Mouse (Mus musculus) retina, adult 2 months (tissue): Measurements from ENCODE around the gene Cygb.
"Not testable (repeated sequence)": the region's sequence is repeated elsewhere in the genome, so short reads cannot be mapped to it uniquely, and the experiment has no call there.

Source experiments
- DNase-seq: peaks from one replicate; pipeline ENCODE4 v3.0.0-alpha.2; 2012; ENCODE audit warnings: low read depth, low spot score

Gene Cygb

DNA sequence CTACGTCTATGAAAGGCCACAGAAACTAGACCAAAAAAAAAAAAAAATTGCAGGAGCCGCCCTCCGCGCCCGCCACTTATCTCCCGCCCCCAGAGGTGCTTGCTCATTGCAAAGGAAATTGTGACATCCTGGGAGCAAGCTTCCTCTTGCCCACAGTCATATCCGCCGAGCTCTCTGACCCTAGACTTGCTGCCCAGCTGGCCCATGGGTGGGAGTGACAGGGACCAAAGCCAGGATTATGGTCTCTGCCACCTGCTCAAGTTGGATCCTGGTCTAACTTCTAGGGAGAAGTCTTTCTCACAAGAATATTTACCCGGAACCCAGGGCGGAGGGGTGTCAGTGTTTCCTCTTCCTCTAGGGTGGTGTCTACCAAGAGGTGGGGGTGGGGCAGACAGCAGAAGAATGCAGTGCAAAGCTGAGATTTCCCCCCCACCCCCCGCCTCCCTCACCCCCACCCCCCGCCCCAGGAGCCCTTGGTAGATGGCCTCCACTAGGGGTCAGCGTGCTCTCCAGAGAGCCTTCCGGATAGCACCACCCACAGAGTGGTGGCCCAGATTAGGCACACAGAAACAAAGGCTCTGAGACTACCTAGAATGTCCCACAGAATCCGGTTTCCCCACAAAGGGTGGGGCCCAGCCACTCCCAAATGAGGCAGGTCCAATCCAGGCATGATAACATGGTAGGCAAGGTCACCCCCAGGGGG is 38.2 kb downstream of the Cygb start:
- no peak for DNase-seq

DNA sequence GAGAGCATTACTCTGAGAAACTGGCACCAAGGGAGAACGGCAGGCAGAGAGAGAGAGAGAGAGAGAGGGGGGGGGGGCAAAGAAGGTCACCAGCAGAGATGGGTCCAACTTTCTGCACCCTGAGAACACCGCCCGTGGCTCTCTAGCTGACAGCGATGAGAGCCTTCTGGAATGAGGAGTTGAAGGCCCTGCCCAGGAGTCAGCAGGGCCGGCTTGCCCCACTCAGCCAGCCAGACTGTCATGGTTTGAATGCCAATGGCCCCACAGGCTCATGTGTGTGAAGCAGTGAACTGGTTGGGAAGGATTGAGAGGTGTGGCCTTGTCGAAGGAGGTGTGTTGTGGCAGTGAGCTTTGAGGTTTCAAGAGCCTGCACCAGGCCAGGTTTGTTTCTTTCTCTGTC is 40.9 kb downstream of the Cygb start:
- DNase-seq = no peak

DNA sequence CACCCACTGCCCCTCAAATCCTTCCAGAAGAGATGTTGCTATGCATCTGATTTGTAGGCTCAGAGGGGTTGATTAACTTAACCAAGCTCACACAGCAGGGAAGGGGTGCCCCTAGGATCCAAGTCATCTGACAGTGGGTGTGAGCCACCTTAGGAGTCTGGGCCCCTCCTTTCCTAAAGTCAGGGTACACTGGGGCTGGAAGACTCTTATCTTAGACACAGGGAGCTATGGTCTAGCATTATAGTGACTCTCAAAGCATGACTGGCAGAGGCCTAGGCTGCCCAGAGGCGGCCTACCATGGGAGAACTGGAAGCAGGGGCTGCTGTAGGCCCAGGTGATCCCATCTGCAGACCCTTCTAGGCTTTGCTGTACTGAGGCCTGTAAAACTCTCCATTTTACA is 41.6 kb downstream of the Cygb start:
- no peak for DNase-seq

- no peak for DNase-seq
Measured at GRCm38 (mm10) chr11:116611883-116612282, 42.2 kb downstream of the Cygb start.

GRCm38 (mm10) chr11:116611168-116611567 is 42.9 kb downstream of the Cygb start:
- not testable (repeated sequence) for DNase-seq

DNA sequence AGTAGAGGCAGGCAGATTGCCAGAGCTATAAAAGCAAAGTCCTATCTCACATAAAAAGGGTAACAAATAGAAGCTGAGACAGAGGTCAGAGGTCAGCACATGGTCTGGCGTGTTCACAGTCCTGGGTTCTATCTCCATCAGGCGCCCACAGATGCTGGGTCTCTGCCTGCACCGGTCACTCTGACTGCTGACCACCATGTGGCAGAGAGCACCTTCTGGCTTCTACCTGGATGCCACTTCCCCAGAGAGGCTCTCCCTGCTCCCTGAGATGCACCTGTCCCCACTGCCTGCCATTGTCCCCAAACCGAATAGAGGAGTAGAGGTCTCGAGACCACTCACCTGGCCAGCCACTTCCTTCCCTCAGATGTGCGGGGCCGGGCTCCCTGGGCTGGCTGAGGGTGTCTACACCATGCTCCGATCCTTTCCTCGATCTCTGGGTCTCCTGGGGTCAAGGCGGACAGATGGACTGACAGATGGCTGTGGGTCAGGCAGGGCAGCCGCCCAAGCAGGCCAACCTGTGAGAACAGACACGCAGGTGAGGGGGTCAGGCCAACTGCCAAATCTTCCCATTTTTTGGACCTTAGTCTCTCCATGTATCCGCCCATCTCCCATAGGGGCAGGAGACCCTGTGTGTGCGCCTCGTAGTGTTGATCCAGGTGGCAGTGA is 44.0 kb downstream of the Cygb start:
- no peak for DNase-seq

DNA sequence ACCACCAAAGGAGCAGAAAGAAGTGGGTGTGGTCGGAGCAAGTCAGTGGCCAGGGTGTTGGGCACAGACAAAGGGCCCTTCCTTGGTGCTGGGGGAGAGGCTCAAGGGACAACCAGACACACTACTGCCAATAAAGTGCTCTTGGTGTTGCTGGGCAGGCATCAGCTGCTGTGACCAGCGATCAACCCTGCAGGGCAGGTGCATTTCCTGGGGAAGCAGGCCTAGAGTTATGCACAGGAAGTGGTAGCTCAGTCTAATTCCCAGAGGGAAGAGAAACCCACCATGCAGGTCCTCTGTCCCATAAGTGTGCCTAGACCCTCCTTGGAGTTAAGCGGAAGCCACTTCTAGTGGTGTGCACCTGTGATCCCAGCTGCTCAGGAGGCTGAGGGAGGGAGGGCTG is 46.4 kb downstream of the Cygb start:
- DNase-seq = no peak

- no peak for DNase-seq
Measured at GRCm38 (mm10) chr11:116604097-116604496, 50.0 kb downstream of the Cygb start.

DNA sequence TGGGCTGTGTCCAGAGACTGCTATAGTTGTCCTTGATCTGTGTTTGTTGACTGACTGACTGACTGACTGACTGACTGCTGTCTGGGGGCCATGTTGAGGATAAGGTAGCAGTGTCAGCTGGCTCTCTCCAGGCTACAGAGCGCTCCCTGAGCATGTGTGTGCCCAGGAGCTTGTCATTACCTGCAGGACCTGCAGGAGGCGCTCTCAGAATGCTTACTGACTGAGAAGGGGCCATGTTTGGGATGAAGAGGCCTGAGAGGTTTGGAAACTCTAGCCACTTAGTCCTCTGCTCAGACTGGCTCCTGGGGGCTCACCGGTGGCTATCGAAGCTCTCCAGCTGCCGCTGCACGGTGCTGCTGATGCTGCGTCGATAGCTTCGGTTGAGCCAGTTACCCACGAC is 50.8 kb downstream of the Cygb start:
- DNase-seq = no peak

DNA sequence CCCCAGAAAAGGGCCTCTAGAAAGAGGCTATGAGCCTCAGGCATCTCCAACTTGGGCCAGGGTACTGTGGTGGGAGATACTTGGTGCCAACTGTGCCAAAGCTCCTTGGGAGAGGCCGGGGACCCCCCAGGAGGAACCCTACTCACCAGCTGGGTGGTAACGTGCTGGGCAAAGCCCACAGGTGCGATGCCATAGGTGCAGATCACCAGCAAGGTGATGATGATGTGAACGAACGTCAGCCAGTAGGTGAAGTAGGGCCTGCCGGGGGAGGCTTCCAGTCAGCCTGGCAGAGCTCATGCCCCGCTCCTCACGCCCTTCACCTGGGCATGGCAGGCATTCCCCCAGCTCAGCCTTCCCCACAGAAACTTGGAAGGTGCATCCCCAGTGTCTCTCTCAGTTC is 52.1 kb downstream of the Cygb start:
- no peak for DNase-seq

GRCm38 (mm10) chr11:116601166-116601565 is 52.9 kb downstream of the Cygb start:
- no peak for DNase-seq

DNA sequence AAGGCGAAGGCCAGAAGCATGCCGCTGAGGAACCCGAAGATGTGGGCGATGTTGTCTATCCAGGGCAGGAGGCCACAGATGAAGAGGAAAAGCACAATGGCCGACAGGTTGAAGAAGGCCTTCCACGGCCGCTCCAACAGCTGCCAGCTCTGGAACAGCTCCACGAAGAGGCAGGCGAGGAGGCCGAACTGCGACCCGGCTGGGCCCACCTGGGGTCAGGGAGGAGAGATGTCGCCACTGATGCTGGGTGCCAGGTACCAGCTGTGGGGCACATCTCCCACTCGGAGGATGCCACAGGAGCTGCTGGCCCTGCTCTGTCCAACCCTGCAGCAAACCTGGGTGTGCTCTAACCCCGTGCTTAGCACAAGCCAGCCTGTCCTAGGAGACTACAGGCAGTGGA is 54.9 kb downstream of the Cygb start:
- DNase-seq = no peak

DNA sequence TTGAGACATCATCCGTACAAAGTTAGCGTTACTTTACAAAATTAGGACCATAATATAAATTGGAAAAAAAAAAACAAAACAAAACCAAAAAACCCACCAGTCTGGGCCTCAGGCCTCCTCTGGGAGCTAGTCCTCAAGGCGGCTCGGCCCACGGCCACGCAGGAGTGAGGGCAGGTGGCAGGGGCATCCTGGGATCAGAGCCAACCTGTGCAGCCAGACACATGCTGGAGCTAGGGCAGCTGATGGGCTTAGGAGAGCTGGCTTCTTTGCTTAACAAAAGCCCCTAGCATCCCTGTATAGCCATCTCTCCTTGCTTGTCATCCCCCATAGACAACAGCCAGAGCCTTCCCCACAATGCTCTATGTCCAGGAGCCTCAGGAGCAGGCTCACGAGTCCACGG is 55.9 kb downstream of the Cygb start:
- DNase-seq = no peak

- no peak for DNase-seq
Measured at GRCm38 (mm10) chr11:116596766-116597165, 57.3 kb downstream of the Cygb start.
